Mouse (Mus musculus): Measurements from ENCODE around the gene Lpar1.
"Not testable (repeated sequence)": the region's sequence is repeated elsewhere in the genome, so short reads cannot be mapped to it uniquely, and the experiment has no call there.

Lpar1 gene

DNA sequence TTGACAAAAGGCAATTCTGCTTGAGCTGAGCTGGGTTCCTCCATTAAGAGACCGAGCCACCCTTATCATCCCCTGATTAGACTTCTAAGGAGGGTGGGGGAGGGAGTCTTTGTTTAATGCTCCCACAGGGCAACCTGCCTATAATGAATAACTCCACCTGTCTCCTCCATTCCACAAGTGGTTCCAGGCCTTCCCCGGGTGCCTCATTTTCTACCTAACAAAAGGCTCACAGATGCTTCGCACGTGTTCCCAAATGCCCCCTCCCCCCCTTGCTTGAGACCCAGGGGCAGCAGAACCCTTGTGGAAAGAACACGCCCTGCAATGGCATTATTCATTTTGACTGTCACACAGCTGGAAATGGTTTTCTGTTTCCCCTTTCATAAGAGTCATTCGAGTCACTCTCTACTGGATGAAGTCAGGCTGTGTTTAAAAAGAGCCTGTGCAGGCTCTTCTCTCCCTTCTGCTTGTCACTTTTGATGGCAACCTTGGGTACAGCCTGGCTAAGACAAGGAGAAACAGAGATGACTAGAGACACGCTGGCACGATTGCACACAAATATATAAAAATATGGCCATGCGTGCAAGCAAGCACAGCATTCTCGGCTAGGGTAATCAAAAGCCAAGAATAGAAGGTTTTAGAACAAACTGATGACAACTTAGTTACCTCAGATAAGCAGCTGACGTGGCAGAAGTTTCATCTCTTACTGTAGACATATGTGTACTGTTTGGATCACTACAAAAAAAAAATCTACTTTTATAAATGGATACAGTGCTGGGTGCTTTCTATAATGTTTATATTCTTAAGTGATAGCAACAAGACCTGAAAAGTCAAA, 7.0 kb downstream of the Lpar1 start:
- DNase-seq (ENCODE audit: low spot score in 2 of 2): no peak

DNA sequence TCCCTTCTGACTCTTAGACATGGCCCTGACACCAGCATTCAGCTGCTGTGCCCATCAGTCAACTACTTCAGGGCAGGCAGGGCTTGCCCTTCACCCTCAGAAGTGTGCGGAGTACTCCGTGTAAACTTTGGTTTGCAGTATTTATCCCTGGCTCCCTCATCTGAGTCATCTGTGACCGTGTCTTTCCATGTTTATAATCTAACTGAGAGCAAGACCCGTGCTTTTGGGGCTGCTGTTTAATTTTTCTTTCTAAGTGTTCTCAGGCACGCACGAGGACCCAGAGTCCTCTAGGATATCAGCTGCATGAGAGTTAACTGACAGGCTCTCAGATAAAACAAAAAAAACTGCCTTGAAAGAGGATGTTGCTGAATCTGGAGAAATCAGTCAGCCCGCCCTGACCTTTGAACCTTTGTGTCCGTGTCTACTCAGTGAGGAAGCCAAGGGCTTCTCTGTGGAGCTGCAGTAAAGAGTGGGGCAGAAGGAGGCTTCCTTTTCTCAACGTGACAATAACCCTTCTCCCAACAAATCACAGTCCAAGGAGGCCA, 7.7 kb downstream of the Lpar1 start:
- no peak for DNase-seq (ENCODE audit: low spot score in 2 of 2)

DNA sequence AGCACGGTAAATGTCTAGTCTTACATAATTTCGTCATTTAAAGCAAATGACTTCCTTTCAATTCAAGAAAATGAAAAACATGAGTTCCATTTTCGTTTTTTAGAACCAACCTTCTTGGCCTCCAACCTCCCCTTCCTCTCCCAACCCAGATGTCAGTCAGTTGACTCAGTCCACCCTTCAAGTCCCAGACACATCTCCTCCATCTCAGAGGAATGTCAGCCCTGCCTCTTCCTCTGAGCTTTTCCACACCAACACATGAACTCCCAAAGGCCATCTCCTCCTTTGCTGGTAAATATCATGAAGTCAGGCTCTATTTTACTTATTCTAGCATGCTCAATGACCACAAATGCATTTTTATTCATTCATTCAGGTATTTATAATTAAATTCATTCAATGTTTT, 10.5 kb downstream of the Lpar1 start:
- DNase-seq (ENCODE audit: low spot score in 2 of 2): no peak

DNA sequence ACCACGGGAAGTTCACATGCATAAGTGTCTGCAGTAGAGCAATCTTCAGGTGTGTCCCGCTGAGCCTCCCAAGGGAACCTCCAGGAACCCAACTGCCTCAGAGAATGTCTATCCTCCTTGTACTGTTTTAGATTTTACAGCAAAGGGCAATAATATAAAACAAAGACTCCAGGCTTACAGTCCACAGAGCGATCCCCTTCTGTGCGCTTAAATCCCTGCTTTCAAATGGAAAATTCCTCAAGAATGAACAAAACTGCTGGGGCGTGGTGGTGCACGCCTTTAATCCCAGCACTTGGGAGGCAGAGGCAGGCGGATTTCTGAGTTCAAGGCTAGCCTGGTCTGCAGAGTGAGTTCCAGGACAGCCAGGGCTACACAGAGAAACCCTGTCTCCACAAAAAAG, 11.0 kb downstream of the Lpar1 start:
- DNase-seq (ENCODE audit: low spot score in 2 of 2): not testable (repeated sequence)

DNA sequence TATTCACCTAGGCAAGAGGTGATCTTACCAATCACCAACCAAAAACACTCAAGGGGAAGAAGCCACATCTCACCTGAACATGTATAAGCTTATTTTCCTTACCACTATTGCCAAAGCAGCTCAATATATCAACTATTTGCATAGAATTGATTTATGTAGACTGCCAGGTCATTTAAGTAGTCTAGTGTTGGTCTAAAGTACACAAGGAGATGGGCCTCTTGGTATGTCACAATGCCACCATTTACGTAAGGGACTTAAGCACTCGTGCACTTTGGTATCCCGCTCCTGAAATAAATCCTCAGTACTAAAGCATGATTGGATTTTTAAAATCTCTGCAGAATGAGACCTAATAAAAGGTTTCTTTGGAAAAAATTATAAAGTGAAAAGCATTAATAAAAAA, 12.9 kb downstream of the Lpar1 start:
- no peak for DNase-seq (ENCODE audit: low spot score in 2 of 2)

DNA sequence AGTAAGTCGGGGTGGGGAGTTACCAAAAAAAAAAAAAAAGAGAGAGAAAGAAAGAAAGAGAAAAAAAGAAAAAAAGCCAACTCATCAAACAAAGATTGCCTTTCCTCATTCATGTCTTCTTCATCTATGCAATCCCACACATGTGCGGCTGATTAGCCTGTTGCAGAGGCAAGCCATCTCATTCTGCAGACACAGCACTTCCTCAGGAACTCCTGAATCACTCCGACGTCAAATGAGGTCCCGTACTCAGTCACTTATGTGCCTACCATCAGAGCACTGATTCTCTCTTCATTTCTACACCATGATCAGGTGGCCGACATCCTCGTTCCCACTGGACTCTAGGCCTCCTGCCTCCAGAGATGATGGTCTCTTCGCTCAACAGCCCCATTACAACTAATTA, 13.3 kb downstream of the Lpar1 start:
- no peak for DNase-seq (ENCODE audit: low spot score in 2 of 2)

DNA sequence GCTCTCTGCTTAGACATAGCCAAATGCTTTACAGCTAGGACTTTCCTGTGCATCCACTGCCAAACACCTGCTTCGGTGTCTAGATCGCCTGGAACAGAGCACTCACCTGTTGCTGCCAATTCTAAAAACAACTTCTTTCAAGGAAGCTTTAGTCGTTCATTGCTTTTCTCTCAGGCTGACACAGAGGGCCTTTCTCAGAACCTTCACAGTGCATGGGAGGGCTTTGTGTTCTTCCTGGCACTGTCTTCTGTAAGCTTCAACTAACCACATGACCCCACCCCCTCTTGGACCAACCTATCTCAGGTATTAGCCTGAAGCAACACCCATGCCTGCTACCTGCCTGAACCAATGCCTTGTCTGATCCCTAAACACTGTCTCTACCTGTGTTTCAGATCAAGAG, 15.0 kb downstream of the Lpar1 start:
- DNase-seq (ENCODE audit: low spot score in 2 of 2): no peak

DNA sequence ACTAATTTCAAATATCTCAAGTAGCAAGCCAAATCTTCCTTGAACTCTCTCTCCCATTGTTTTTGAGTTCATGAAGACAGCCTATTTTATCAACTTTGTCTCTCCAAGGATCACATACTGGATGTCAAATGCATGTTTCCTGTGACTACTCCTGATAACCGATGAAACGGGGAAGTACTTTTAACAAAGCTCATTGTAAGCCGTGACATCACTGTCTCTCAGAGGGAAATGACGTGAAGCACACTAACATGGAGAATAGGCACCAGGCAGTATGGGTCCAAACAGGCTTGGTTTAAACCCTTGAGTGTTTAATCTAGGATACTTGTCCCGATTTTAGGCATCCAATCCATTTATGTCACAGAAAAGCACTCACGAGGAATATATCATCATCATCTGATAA, 17.9 kb downstream of the Lpar1 start:
- no peak for DNase-seq (ENCODE audit: low spot score in 2 of 2)

DNA sequence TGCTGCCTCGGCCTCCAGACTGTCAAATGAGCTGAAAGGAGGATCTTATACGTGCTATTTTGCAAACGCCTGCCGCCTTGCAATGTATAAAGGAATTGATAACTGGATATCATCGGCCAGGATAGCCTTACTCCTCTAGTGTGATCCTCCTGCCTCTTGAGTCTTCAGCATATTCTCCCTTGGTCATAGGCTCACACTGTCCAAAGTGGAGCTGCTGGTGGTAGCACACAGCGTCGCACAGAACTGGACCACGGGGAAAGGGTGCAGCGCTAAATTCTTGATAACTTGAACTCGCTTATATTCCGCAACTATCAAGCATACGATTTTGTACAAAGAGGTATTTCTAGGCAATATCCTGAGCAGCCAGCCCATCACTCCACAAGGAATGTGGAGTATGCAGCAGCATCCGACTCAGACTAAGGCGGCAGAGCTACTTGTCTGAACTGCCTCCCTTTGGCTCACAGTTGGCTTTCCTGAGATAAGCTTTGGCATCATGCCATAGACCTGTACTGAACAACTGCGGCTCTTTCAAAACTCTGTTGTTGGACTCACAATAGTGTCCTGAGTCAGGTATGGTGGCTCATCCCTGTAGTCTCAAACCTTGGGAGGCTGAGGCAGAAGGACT, 18.9 kb downstream of the Lpar1 start:
- no peak for DNase-seq (ENCODE audit: low spot score in 2 of 2)

DNA sequence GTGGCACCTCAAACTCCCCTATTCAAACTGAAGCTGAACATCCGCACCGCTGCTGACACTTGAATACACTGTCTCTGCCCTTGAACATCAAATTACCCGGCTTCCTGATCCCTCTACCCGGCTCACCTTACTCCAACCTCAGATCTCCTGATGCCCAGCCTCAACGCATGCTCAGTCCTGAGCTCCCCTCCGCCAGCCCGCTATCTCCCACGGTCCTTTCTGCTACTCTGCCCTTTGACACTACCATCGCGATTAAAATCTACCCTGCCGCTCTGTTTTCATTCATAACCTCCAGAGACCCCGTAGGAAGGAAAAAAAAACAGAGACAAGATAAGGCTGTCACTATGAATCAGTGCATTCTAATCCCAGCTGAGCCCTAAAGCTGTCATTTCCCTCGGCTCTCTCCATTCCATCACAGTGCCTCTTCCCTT, 19.5 kb downstream of the Lpar1 start:
- no peak for DNase-seq (ENCODE audit: low spot score in 2 of 2)

DNA sequence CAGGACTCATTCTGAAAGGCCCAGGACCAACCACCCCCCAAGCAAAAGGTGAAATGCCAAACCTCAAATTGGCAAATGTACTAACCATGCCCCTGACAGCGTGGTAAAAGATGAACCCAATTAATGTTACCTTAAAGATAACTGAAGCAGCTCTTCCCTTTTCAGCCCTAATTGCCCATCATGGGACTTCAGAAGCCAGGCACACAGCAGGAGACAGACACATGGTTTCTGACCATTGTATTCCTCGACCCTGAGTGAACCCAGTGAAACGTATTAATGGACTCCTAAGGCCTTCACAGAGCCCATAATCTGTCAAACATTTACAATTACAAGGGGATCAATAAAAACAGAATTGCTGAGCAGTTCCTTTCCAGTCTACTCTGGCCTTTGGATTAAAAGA, 20.2 kb downstream of the Lpar1 start:
- no peak for DNase-seq (ENCODE audit: low spot score in 2 of 2)

DNA sequence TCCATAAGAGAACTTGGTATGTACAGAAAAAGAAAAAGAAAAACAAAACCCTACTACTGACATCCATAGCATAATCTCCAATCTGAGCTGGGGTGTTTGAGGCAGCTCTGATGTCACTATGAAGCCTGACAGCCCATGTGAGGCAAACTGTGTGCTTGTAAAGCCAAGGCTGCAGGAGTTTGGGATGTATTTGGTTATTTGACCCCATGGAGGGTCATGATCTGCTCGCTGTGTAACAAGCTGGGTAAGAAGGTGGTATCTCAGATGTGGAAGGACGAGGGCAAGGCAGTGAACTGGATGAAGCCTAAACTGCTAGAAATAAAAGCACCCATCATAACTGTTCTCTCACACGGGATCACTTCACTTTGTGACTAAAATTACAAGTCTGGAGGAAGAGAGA, 21.4 kb downstream of the Lpar1 start:
- DNase-seq (ENCODE audit: low spot score in 2 of 2): no peak

DNA sequence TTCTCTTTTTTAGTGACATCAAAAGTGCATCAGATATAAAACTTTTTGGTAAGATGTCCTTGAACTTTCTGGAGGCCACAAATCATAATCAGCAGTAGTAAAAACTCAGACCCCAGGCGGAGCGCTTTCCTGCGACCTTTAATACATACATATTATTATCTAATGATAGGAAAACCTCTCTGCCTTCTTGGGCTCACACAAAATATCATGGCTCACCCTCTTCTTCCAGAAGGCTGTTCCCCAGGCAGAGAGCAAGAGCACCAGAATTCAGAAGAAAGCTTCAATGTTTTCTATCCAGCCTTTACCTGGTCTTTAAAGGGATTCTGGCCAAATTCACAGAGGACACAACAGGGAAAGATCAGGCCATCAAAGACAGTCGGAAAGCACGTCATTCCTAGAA, 23.0 kb downstream of the Lpar1 start:
- no peak for DNase-seq (ENCODE audit: low spot score in 2 of 2)

DNA sequence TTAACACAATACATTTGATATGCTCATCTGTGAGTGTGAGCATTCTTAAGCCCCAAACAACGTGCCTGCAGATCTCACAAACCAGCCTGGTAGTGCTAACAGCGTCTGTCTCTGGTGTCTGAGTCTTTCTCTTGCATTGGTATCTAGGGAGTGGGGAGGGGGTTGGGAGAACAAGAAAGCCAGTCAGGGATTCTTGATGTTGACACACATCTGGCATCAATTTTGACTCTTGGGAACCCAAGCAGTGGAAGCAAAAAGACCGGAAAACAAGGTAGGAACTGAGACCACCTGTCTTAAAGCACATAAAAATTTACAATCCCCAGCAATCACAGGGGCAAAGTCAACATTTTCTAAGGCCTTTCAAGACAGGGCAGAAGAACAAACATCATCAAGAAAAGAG, 23.4 kb downstream of the Lpar1 start:
- no peak for DNase-seq (ENCODE audit: low spot score in 2 of 2)

DNA sequence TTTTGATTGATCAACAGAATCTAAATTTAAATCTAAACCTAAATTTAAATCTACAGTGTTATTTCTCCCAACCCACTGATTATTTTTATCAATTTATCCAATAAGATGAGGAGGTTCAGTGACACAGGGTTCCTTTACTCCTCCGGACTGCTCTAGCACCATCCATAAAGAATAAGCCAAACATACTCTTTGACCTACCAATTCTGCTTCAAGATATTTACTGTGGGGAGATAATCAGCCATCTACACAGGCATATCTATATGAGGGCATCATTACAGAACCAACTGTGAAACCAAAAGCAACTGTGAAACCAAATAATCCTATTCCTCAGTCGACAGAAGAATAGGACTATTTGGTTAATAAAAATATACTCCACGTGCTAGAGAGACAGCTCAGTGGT, 25.8 kb downstream of the Lpar1 start:
- no peak for DNase-seq (ENCODE audit: low spot score in 2 of 2)

DNA sequence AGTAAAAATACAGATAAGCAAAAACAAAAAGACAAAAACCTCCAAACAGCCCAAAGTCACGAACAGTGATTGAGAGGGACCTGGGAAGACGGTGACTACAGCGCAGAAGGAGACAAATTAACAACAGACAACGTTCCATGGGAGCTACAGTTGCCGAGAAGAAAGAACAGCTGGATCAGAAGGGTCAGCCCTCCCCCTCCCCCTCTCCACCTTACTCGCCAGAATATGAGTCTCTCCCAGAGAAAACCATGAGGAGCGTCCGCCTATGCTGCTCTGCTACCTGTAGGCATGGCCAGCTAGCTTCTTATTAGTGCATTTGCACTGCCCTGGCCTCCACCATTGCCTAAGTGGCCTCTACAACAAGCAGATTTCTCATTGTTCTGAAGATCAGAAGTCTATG, 32.6 kb downstream of the Lpar1 start:
- DNase-seq (ENCODE audit: low spot score in 2 of 2): no peak

DNA sequence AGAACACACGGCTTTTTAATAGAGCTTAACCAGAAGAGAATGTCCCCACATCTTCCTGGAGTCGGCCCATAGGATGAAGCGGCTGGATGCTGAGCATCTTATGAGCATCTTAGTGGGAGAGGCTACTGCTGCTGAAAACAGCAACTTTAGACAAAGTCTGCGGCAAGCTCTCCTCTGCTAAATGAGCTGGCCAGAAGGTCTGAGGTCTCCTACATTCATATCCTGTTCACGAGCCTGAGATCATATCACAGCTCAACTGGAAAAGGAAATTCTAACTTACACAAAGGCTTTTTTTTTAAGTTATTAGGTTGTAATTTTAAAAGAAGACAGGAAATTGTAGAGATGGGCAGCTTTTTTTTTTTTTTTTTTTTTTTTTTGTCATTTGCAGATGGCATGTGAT, 33.2 kb downstream of the Lpar1 start:
- DNase-seq (ENCODE audit: low spot score in 2 of 2): no peak

DNA sequence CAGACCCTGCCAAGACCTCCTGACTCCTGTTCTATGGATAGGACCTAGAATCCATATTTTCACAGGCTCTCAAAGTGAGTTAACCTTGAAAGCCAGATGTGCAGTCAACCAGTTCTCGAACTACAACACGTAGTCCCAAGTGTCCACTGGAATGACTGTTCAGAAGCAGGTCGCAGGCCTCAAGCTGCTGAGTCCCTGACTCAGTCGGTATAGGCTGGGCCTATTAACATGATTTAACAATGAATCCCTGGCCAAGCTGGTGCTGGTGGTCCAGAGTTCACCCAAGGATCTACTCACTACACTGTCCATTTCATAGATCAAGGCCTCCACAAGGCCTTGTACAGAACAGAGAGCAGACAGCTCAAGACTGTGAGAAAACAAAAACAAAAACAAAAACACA, 33.8 kb downstream of the Lpar1 start:
- no peak for DNase-seq (ENCODE audit: low spot score in 2 of 2)

DNA sequence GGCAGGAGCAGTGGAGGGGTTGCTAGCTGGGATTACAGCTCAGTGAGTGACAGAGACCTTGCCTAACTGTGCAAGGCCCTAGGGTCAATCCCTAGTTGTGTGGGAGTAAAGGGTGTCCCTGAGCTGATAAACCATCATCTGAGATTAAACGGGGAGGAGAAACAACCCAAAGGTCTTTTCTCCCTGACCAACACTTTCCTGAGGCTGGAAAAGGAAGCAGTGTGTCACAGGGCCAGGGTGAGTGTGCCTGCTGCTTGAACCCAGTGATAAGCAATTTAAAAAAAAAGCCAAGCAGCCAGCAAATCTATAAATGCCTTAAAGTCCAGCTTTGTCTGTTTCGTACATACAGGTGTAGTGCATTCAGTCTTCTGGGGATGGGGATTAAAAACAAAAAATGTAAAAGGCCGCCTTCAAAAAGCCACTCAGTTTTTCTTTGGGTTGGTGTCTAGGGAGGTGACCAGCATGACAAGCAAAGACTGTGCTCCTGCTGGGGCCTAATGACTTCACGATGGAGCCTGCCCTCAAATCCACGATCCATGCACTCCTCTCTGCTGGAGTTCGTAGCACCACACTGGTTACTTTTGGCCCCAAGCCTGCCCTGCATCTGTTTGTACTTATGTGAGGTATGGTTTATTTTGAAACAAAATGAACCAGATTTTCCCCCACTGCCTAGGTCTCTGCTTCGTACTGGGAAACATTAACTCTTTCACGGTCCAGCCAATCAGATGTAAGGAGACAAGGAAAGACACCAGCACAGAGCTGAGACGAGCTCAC, 35.3 kb downstream of the Lpar1 start:
- DNase-seq (ENCODE audit: low spot score in 2 of 2): no peak

DNA sequence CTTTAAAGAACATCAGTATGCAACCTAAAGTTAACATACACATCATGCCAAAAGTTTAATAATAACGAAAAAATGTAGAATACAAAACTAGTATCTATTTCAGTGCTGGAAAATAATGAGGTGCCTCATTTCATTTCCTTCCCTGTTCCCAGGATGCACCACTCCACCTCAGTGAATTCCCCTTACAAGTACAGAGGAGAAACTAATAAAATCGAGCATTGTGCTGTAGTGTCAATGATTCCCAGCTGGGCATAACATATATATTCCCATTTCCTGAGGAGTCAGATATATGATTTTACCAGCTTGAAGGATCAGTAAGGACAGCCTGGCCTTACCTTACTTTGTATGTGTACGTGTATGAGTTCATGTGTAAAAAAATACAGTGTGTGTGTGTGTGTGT, 36.9 kb downstream of the Lpar1 start:
- no peak for DNase-seq (ENCODE audit: low spot score in 2 of 2)

DNA sequence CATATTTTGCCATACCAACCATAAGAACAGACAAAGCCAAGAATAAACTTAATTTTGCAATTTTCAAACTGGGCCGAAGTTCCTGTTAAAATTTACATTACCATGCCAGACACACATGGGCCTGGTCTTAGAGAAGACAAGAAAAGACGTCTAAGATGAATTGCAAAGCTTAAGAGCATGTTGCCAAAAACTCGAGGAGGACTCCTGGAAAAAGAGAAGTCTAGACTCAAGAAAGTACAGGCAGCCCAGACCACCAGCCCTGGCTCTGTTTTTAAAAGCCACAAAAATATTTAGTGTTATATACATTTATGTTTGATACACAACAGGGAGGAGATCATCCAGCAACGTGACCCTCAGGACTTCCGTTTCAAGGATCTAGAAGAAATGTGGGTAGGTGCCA, 37.5 kb downstream of the Lpar1 start:
- DNase-seq (ENCODE audit: low spot score in 2 of 2): no peak

DNA sequence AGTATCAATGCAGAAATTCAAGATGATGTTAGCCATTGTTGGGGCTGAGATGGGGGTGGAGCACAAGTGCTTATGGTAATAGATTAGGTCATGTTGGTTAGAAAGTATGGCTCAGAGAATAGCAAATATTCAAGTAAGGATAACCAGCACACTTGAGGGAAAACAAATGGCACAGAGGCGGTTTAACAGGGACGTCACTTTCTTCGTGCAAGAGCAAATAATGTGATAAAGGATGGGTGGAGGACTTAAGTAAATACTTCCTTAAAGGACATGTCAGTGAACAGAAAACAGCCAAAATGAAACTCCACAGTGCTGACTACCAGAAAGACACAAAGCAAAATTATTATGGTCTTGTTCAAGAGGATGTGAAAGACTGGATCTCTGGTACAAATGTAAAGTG, 42.1 kb downstream of the Lpar1 start:
- no peak for DNase-seq (ENCODE audit: low spot score in 2 of 2)

DNA sequence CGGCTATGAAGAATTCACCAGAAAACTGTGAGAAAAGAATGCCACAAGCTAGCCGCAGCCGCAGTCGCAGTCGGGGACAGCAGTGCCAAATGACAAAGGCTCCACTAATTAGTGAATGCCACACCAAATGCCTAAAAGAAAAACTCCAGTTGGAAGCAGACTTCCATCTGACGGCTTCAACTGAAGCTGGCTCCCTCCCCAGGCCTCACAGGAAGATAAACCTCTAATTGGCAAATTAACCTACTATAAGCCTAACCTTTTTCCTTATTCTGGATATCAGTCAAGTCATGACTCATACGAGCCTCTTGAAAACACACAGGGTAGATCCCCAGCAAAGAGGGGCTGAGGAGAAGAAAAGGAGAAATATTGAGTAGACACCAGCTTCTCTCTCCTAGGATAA, 44.9 kb downstream of the Lpar1 start:
- DNase-seq (ENCODE audit: low spot score in 2 of 2): no peak

All from frontal cortex, postnatal 14 days (tissue).